Mouse (Mus musculus) megakaryocyte, embryonic 14.5 days (primary cell): ENCODE measurements around the gene Syne4.

Experiments
- FLI1 ChIP-seq: IDR thresholded peaks from 2 replicates; pipeline ENCODE4 v1.6.1; 2012; ENCODE audit warnings: low read length, inconsistent platforms, mixed read lengths
- GATA1 ChIP-seq: IDR thresholded peaks from 3 replicates; pipeline ENCODE4 v1.6.1; 2012; ENCODE audit warnings: mixed read lengths, low read length, inconsistent platforms, borderline replicate concordance

DNA sequence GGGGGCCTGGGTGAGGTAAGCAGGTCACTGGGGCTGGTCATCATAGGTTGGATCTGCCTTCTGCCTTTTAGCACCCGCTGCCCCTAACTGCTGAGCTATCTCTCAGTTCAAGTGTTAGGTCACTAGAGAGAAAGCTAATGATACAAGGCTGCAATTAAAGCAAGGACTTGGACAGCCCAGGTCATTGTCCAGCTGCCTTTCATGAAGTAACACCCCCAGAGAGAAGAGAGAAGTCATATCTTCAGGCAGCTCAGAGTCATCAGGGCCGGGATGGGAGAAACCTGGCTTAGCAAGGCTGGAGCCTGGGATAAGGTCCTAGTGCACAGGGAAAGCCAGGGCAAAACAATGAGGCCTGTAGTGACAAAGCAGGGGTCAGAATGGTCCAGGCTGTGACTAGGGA lies 52.9 kb downstream of the Syne4 start:
- no peak for TF ChIP-seq GATA1
- TF ChIP-seq FLI1, result no peak
